Mouse (Mus musculus) heart, embryonic 12.5 days (tissue): ENCODE results near the gene 4430402I18Rik. TPM values are rescaled to one million over a fixed set of nuclear protein-coding genes. Genes with fewer than 3 reads are reported as not detected.
"Not testable (repeated sequence)": the region's sequence is repeated elsewhere in the genome, so short reads cannot be mapped to it uniquely, and the experiment has no call there.

Source experiments
- ATAC-seq: fragments of 200-750 bp; cut with Nextera tagmentation; 2 replicates; pipeline ENCODE4 v1.8.0; 2017; ENCODE audit warnings: moderate TSS enrichment, moderate library complexity; ENCODE audit not compliant: insufficient number of reproducible peaks, low FRiP score
- H3K27ac ChIP-seq: fragments of 300-500 bp; sonication (generic); 2 replicates; pipeline ENCODE4 v1.5.1; 2016; ENCODE audit warnings: mild to moderate bottlenecking, moderate library complexity; ENCODE audit not compliant: poor library complexity, severe bottlenecking
- H3K27me3 ChIP-seq: fragments of 300-500 bp; sonication (generic); replicated peaks from 2 replicates; pipeline ENCODE4 v1.6.1; 2016; ENCODE audit warnings: mild to moderate bottlenecking, moderate library complexity
- H3K36me3 ChIP-seq: fragments of 300-500 bp; sonication (generic); 2 replicates; pipeline ENCODE4 v1.6.1; 2016; ENCODE audit warnings: mild to moderate bottlenecking, moderate library complexity
- H3K4me1 ChIP-seq: fragments of 300-500 bp; sonication (generic); replicated peaks from 2 replicates; pipeline ENCODE4 v1.6.1; 2016; ENCODE audit warnings: mild to moderate bottlenecking
- H3K4me2 ChIP-seq: fragments of 300-500 bp; sonication (generic); 2 replicates; pipeline ENCODE4 v1.6.1; 2016; ENCODE audit warnings: mild to moderate bottlenecking, moderate library complexity
- H3K4me3 ChIP-seq: fragments of 300-500 bp; sonication (generic); 2 replicates; pipeline ENCODE4 v1.5.1; 2016; ENCODE audit warnings: mild to moderate bottlenecking
- H3K9ac ChIP-seq: fragments of 300-500 bp; sonication (generic); 2 replicates; pipeline ENCODE4 v1.6.1; 2016; ENCODE audit warnings: mild to moderate bottlenecking, moderate library complexity
- H3K9me3 ChIP-seq: fragments of 300-500 bp; sonication (generic); replicated peaks from 2 replicates; pipeline ENCODE4 v1.6.1; 2016; ENCODE audit warnings: mild to moderate bottlenecking, moderate library complexity
- WGBS: fragments of 180-500 bp; shearing (Covaris S2); methylation state at CpG from one replicate; pipeline ENCODE4 v1.1.7; 2016; 5-methylcytosine and 5-hydroxymethylcytosine counted together
- polyA plus RNA-seq: library from polyadenylated mRNA; unstranded; fragments of >200 nt; fragmentation: Nextera tagmentation; extraction: Ambion mirVana; gene quantifications from 2 replicates; pipeline ENCODE4 v1.2.1, GENCODE M21; 2016

4430402I18Rik gene
- 6.0 and 6.6 TPM in 2 replicates for polyA plus RNA-seq

GRCm38 (mm10) chr19:28967652-28968051 lies at the start of gene 4430402I18Rik:
4430402I18Rik (minus strand) TSS chr19:28967800.
- H3K9me3 ChIP-seq = no peaks in the 10 kb centered on the region
- H3K9ac ChIP-seq = no peak within 1 kb of the TSS
- no peak within 1 kb of the TSS for H3K27ac ChIP-seq
- H3K4me3 ChIP-seq = no peak within 1 kb of the TSS
- peak within 1 kb of the TSS; percentile 51 for H3K4me2 ChIP-seq
- peaks cover 26% of the 10 kb centered on the region for H3K4me1 ChIP-seq
- H3K27me3 ChIP-seq = no peaks in the 10 kb centered on the region
- 9% methylated on average over 11 of the region's 11 CpGs for WGBS
- no peaks in the 10 kb centered on the region for H3K36me3 ChIP-seq
- ATAC-seq = no peak

GRCm38 (mm10) chr19:29016786-29017185 lies 49.2 kb upstream of the 4430402I18Rik start:
- no peak overlapping the region for H3K9ac ChIP-seq
- H3K27me3 ChIP-seq = no peaks in the 10 kb centered on the region
- H3K4me1 ChIP-seq = peaks cover 2% of the 10 kb centered on the region; the same call in 1 of the 2 replicates
- peaks cover 67% of the 10 kb centered on the region for H3K36me3 ChIP-seq
- H3K4me2 ChIP-seq = no peak overlapping the region
- no peak overlapping the region for H3K4me3 ChIP-seq
- peak overlapping the region; percentile 27; the same call in 1 of the 2 replicates for H3K27ac ChIP-seq
- ATAC-seq = no peak
- H3K9me3 ChIP-seq = no peaks in the 10 kb centered on the region
- WGBS = 46% methylated on average over 5 of the region's 5 CpGs

- H3K9me3 ChIP-seq = no peaks in the 10 kb centered on the region
- H3K27ac ChIP-seq = no peak overlapping the region
- no peak overlapping the region for H3K4me3 ChIP-seq
- H3K4me1 ChIP-seq = peaks cover 2% of the 10 kb centered on the region; the same call in 1 of the 2 replicates
- no peak for ATAC-seq
- H3K9ac ChIP-seq = no peak overlapping the region
- H3K4me2 ChIP-seq = no peak overlapping the region
- no peaks in the 10 kb centered on the region for H3K27me3 ChIP-seq
- H3K36me3 ChIP-seq = peaks cover 67% of the 10 kb centered on the region
- 65% methylated on average over 5 of the region's 5 CpGs for WGBS
Measured at GRCm38 (mm10) chr19:29016204-29016765, 48.7 kb upstream of the 4430402I18Rik start.

GRCm38 (mm10) chr19:29015410-29016203 lies 48.0 kb upstream of the 4430402I18Rik start:
- no peaks in the 10 kb centered on the region for H3K27me3 ChIP-seq
- H3K36me3 ChIP-seq = peaks cover 69% of the 10 kb centered on the region
- H3K9me3 ChIP-seq = no peaks in the 10 kb centered on the region
- H3K27ac ChIP-seq = no peak overlapping the region
- no peak overlapping the region for H3K9ac ChIP-seq
- peaks cover 2% of the 10 kb centered on the region; the same call in 1 of the 2 replicates for H3K4me1 ChIP-seq
- 79% methylated on average over 8 of the region's 8 CpGs for WGBS
- no peak for ATAC-seq
- H3K4me3 ChIP-seq = no peak overlapping the region
- H3K4me2 ChIP-seq = no peak overlapping the region

GRCm38 (mm10) chr19:29014466-29015055 lies 47.0 kb upstream of the 4430402I18Rik start:
- Histone ChIP-seq H3K4me2 (no peak overlapping the region), H3K27ac (no peak overlapping the region), H3K27me3 (no peaks in the 10 kb centered on the region), H3K4me3 (no peak overlapping the region), H3K9me3 (no peaks in the 10 kb centered on the region), H3K4me1 (peaks cover 2% of the 10 kb centered on the region; the same call in 1 of the 2 replicates), H3K9ac (no peak overlapping the region), H3K36me3 (peaks cover 62% of the 10 kb centered on the region)
- WGBS = 79% methylated on average over 5 of the region's 5 CpGs
- no peak for ATAC-seq

- H3K27ac ChIP-seq = no peak overlapping the region
- no peak for ATAC-seq
- no peak overlapping the region for H3K4me2 ChIP-seq
- H3K27me3 ChIP-seq = no peaks in the 10 kb centered on the region
- H3K4me3 ChIP-seq = no peak overlapping the region
- peaks cover 74% of the 10 kb centered on the region for H3K36me3 ChIP-seq
- WGBS = 88% methylated on average over 12 of the region's 12 CpGs
- H3K9ac ChIP-seq = no peak overlapping the region
- no peaks in the 10 kb centered on the region for H3K4me1 ChIP-seq
- no peaks in the 10 kb centered on the region for H3K9me3 ChIP-seq
Measured at GRCm38 (mm10) chr19:29011355-29011990, 43.9 kb upstream of the 4430402I18Rik start.

- Histone ChIP-seq H3K27ac (no peak overlapping the region), H3K9ac (no peak overlapping the region), H3K9me3 (no peaks in the 10 kb centered on the region), H3K4me2 (no peak overlapping the region), H3K4me1 (no peaks in the 10 kb centered on the region), H3K27me3 (no peaks in the 10 kb centered on the region), H3K4me3 (no peak overlapping the region), H3K36me3 (peaks cover 66% of the 10 kb centered on the region)
- WGBS = 93% methylated on average over 11 of the region's 11 CpGs
- no peak for ATAC-seq
Measured at GRCm38 (mm10) chr19:29009046-29009445, 41.4 kb upstream of the 4430402I18Rik start.

GRCm38 (mm10) chr19:29008069-29008706 lies 40.6 kb upstream of the 4430402I18Rik start:
- Histone ChIP-seq H3K9me3 (no peaks in the 10 kb centered on the region), H3K4me2 (no peak overlapping the region), H3K27ac (no peak overlapping the region), H3K9ac (no peak overlapping the region), H3K4me1 (no peaks in the 10 kb centered on the region), H3K36me3 (peaks cover 65% of the 10 kb centered on the region), H3K27me3 (no peaks in the 10 kb centered on the region), H3K4me3 (no peak overlapping the region)
- 88% methylated on average over 3 of the region's 3 CpGs for WGBS
- no peak for ATAC-seq

- not testable (repeated sequence) for H3K4me3 ChIP-seq, H3K4me1 ChIP-seq, H3K27me3 ChIP-seq, H3K9ac ChIP-seq, H3K4me2 ChIP-seq, H3K9me3 ChIP-seq, ATAC-seq, H3K27ac ChIP-seq
- WGBS = 96% methylated on average over 16 of the region's 16 CpGs
- H3K36me3 ChIP-seq = peaks cover 53% of the 10 kb centered on the region
Measured at GRCm38 (mm10) chr19:29000321-29000720, 32.7 kb upstream of the 4430402I18Rik start.

GRCm38 (mm10) chr19:28997976-28998630 lies 30.5 kb upstream of the 4430402I18Rik start:
- no peaks in the 10 kb centered on the region for H3K27me3 ChIP-seq
- WGBS = 90% methylated on average over 4 of the region's 4 CpGs
- H3K27ac ChIP-seq = no peak overlapping the region
- no peak overlapping the region for H3K4me3 ChIP-seq
- H3K9me3 ChIP-seq = no peaks in the 10 kb centered on the region
- H3K9ac ChIP-seq = no peak overlapping the region
- H3K4me1 ChIP-seq = no peaks in the 10 kb centered on the region
- ATAC-seq = no peak
- no peak overlapping the region for H3K4me2 ChIP-seq
- H3K36me3 ChIP-seq = peaks cover 62% of the 10 kb centered on the region
